Mouse (Mus musculus) cerebellum, postnatal 25 days (tissue): ENCODE data around the gene Gng5.

ENCODE experiments used
- DNase-seq, 2 experiments: peaks; one replicate each; pipeline ENCODE4 v3.0.0; 2021; ENCODE audit warnings: mixed read lengths in 2 of 2

The Gng5 gene

GRCm38 (mm10) chr3:146499431-146500002, at the start of gene Gng5, which contains the start of gene Spata1:
Gene Gng5 (plus strand): TSS chr3:146499807.
Gene Spata1 (minus strand): TSS chr3:146499753.
- DNase-seq = peak; percentile 41 to 68

- peak; percentile 87 to 92 for DNase-seq
Measured at GRCm38 (mm10) chr3:146450371-146450841, 49.2 kb upstream of the Gng5 start.

- DNase-seq = no peak
Measured at GRCm38 (mm10) chr3:146451375-146451774, 48.2 kb upstream of the Gng5 start.

GRCm38 (mm10) chr3:146462939-146463338, 36.7 kb upstream of the Gng5 start:
- no peak for DNase-seq

- no peak for DNase-seq
Measured at GRCm38 (mm10) chr3:146469226-146469625, 30.4 kb upstream of the Gng5 start.

- DNase-seq = no peak
Measured at GRCm38 (mm10) chr3:146472657-146473056, 26.9 kb upstream of the Gng5 start.

- no peak for DNase-seq
Measured at GRCm38 (mm10) chr3:146473741-146474140, 25.9 kb upstream of the Gng5 start.

GRCm38 (mm10) chr3:146474428-146474827, 25.2 kb upstream of the Gng5 start:
- no peak for DNase-seq

- no peak for DNase-seq
Measured at GRCm38 (mm10) chr3:146482044-146482443, 17.6 kb upstream of the Gng5 start.

GRCm38 (mm10) chr3:146486464-146486863, 13.1 kb upstream of the Gng5 start:
- DNase-seq = no peak

GRCm38 (mm10) chr3:146494941-146495340, 4.7 kb upstream of the Gng5 start:
- DNase-seq = no peak

GRCm38 (mm10) chr3:146498989-146499388, 618 bp upstream of the Gng5 start:
- DNase-seq = no peak

GRCm38 (mm10) chr3:146500003-146500809, 599 bp downstream of the Gng5 start:
- DNase-seq = peak; percentile 32 to 33

- no peak for DNase-seq
Measured at GRCm38 (mm10) chr3:146500810-146501201, 1.2 kb downstream of the Gng5 start.

GRCm38 (mm10) chr3:146501601-146502123, 2.1 kb downstream of the Gng5 start:
- no peak for DNase-seq

- no peak for DNase-seq
Measured at GRCm38 (mm10) chr3:146506711-146507110, 7.1 kb downstream of the Gng5 start.

GRCm38 (mm10) chr3:146520226-146520797, 20.7 kb downstream of the Gng5 start:
- DNase-seq = no peak

GRCm38 (mm10) chr3:146520798-146521651, 21.4 kb downstream of the Gng5 start, which contains the start of gene Rpf1:
Gene Rpf1 (minus strand): TSS chr3:146521429.
- peak; percentile 92 for DNase-seq

- no peak for DNase-seq
Measured at GRCm38 (mm10) chr3:146521652-146522020, 22.0 kb downstream of the Gng5 start.

GRCm38 (mm10) chr3:146528335-146528734, 28.7 kb downstream of the Gng5 start:
- DNase-seq = no peak

GRCm38 (mm10) chr3:146534986-146535385, 35.4 kb downstream of the Gng5 start:
- no peak for DNase-seq

- no peak for DNase-seq
Measured at GRCm38 (mm10) chr3:146540521-146541273, 41.1 kb downstream of the Gng5 start.
